Mouse (Mus musculus): Measurements from ENCODE around the gene AU022252. TPM values are rescaled to one million over a fixed set of nuclear protein-coding genes. Genes with fewer than 3 reads are reported as not detected.

AU022252 gene
- total and polyA plus RNA-seq, 2 experiments from 2014 or later, result 22.7 to 23.2 TPM

DNA sequence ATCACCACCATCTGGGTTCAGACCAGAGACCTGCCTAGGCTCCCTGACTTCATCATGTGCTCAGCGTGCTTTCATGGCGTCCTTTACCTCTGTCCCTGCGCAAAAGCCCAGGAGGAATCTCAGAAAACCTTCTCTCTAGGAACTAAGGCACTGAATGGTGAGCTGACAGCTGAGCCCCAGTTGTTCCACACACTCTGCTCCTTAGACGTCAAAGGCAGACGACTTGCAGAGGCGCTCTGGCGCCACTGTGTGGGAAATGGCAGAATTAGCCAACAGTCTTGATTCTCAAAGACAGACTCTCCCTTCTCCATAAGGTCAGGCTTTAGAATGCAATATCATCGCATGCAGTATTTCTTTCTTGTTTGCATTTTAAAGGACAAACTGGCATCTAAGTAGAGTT, 27.8 kb downstream of the AU022252 start:
- Histone ChIP-seq H3K27ac (ENCODE audit: low read depth, low read length) (no peak overlapping the region), H3K4me2 (ENCODE audit: low read depth) (no peak overlapping the region), H3K9me3 (ENCODE audit: low read length) (no peaks in the 10 kb centered on the region), H3K27me3 (ENCODE audit: insufficient read depth, low read length) (no peaks in the 10 kb centered on the region), H3K4me3 (ENCODE audit: low read depth, low read length) (no peak overlapping the region), H3K9ac (no peak overlapping the region), H3K4me1 (ENCODE audit: insufficient read depth) (no peaks in the 10 kb centered on the region), H3K36me3 (ENCODE audit: insufficient read depth) (peaks cover 16% of the 10 kb centered on the region)
- DNase-seq (peak; percentile 79), ATAC-seq (peak; percentile 85)
- WGBS, result 18% methylated on average over 8 of the region's 8 CpGs
- peak; percentile 90 for TF ChIP-seq CTCF (IDR thresholded peaks at IDR 0.05; ENCODE audit: low read depth)

DNA sequence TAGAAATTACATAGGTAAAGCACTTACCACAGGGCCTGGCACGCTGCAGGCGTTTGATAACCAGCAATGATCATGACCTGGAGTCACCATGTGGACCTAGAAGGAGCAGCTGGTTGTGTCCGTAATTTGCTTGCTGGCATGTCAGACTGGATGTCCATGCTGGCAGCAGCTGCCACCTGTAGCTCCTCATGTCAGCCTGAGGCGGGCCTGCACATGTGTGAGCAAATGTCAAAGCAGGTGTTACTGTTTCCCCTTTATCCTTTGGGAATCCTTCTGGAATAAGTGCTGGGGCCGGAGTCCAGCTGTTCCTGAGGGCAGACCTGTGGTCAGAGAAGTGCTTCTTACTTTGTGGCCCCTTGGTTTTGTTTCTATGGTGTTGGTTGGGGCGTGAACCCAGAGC, 34.4 kb downstream of the AU022252 start:
- H3K9ac ChIP-seq, result no peak overlapping the region
- no peak overlapping the region for H3K27ac ChIP-seq (ENCODE audit: low read depth, low read length)
- H3K9me3 ChIP-seq (ENCODE audit: low read length), result no peaks in the 10 kb centered on the region
- ATAC-seq (no peak), DNase-seq (no peak)
- H3K4me3 ChIP-seq (ENCODE audit: low read depth, low read length), result no peak overlapping the region
- H3K36me3 ChIP-seq (ENCODE audit: insufficient read depth), result peaks cover 16% of the 10 kb centered on the region
- H3K4me2 ChIP-seq (ENCODE audit: low read depth), result no peak overlapping the region
- no peaks in the 10 kb centered on the region for H3K27me3 ChIP-seq (ENCODE audit: insufficient read depth, low read length)
- peaks cover 14% of the 10 kb centered on the region for H3K4me1 ChIP-seq (ENCODE audit: insufficient read depth)
- 86% methylated on average over 6 of the region's 6 CpGs for WGBS
- no peak for TF ChIP-seq CTCF (IDR thresholded peaks at IDR 0.05; ENCODE audit: low read depth)

DNA sequence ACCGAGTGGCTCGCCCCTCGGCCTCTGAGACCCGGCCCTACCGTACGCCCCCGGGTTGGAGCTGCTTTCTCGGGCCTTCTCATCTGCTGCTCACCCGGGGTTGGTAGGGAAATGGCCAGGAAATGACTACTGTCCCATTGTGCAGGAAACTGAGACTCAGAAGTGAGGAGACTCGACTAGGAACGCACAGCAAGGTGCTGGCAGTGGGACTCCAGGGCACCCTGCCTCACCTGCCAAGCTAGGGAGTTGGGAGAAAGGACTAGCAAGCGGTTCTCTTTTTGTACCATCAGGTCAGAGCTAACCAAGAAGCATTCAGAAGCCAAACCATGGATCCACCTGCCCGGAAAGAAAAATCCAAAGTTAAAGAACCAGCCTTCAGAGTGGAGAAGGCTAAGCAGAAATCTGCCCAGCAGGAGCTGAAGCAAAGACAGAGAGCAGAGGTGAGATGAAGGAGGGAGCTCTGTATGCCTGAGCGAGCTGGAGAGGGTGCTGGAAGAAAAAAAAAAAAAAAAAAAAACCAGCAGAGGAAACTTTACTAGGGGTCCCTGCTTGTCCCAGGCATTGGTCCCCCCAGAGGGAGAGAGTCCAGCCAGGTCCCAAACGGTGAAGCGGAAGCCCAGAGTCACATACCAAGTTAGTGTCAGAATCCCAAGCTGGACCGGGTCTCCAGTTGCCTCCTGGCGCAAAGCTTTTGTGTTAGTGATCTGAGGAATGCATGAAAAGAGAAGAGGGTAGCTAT, 36.8 kb downstream of the AU022252 start:
- no peak for TF ChIP-seq CTCF (IDR thresholded peaks at IDR 0.05; ENCODE audit: low read depth)
- Histone ChIP-seq H3K9ac (peak overlapping the region; percentile 94), H3K4me2 (ENCODE audit: low read depth) (peak overlapping the region; percentile 66), H3K36me3 (ENCODE audit: insufficient read depth) (peaks cover 3% of the 10 kb centered on the region), H3K4me3 (ENCODE audit: low read depth, low read length) (peak overlapping the region; percentile 74), H3K4me1 (ENCODE audit: insufficient read depth) (peaks cover 14% of the 10 kb centered on the region), H3K9me3 (ENCODE audit: low read length) (no peaks in the 10 kb centered on the region), H3K27ac (ENCODE audit: low read depth, low read length) (peak overlapping the region; percentile 81), H3K27me3 (ENCODE audit: insufficient read depth, low read length) (no peaks in the 10 kb centered on the region)
- no peak; the same call in 1 of the 2 replicates for ATAC-seq
- WGBS, result 5% methylated on average over 18 of the region's 18 CpGs
- DNase-seq, result no peak

DNA sequence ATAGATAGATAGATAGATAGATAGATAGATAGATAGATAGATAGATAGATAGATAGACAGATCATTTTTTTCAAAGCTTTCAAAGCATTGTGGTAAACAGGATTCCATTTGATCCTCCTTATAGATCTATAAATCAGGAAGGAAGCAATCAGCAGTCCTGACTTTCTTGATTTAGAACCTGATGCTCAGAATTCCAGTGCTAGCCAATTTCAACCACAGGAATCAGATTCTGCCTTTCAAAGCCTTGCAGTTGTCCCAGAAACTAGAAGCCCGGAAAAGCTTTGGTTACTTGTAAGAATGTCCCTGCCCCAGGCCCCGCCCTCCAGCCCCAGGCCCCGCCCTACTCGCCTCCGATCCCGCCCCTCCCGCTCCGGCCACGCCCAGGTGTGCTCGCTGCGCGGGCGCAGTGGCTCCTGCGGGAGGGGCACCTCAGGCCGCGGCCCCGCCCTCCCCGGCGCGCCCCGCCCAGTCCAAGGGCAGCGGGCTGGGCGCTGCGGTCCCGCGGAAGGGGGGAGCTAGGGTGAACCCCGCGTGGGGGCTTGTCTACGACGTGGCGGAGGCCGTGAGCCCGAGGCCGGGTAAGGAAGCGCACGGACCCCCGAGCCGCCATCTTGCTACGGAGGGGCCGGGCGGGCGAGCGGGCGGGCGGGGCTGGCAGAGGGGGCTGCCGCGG, 37.5 kb downstream of the AU022252 start, which contains the start of gene Svbp:
TSS of gene Svbp (plus strand) at position 398 of the 673 bp plus-strand sequence.
- Histone ChIP-seq H3K9ac (peak within 1 kb of the TSS; percentile 94), H3K27me3 (ENCODE audit: insufficient read depth, low read length) (no peaks in the 10 kb centered on the region), H3K4me1 (ENCODE audit: insufficient read depth) (peaks cover 14% of the 10 kb centered on the region), H3K4me3 (ENCODE audit: low read depth, low read length) (peak within 1 kb of the TSS; percentile 74), H3K27ac (ENCODE audit: low read depth, low read length) (peak within 1 kb of the TSS; percentile 81), H3K4me2 (ENCODE audit: low read depth) (peak within 1 kb of the TSS; percentile 66), H3K36me3 (ENCODE audit: insufficient read depth) (no peaks in the 10 kb centered on the region), H3K9me3 (ENCODE audit: low read length) (no peaks in the 10 kb centered on the region)
- WGBS, result 1% methylated on average over 42 of the region's 47 CpGs
- ATAC-seq (peak; percentile 89), DNase-seq (peak; percentile 93)
- no peak for TF ChIP-seq CTCF (IDR thresholded peaks at IDR 0.05; ENCODE audit: low read depth)

DNA sequence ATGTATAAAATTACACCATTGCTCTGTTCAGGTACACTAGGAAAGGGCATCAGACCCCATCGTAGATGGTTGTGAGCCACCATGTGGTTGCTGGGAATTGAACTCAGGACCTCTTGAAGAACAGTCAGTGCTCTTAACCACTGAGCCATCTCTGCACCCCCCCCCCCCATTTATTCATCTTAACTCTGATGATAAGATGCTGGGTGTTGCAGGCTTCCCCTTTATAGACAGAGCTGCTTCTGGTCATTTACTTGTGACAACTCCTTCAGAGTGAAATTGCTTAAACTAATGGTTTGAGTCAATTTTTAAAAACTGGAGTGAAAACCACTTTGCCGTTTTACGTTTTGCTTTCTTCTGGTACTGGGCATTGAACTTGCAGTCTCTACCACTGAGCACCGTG, 39.8 kb downstream of the AU022252 start:
- DNase-seq, result no peak
- Histone ChIP-seq H3K4me2 (ENCODE audit: low read depth) (no peak overlapping the region), H3K4me3 (ENCODE audit: low read depth, low read length) (no peak overlapping the region), H3K4me1 (ENCODE audit: insufficient read depth) (peaks cover 9% of the 10 kb centered on the region), H3K27ac (ENCODE audit: low read depth, low read length) (no peak overlapping the region), H3K36me3 (ENCODE audit: insufficient read depth) (no peaks in the 10 kb centered on the region), H3K9me3 (ENCODE audit: low read length) (no peaks in the 10 kb centered on the region), H3K9ac (no peak overlapping the region), H3K27me3 (ENCODE audit: insufficient read depth, low read length) (no peaks in the 10 kb centered on the region)
- no peak for TF ChIP-seq CTCF (IDR thresholded peaks at IDR 0.05; ENCODE audit: low read depth)
- WGBS, result 95% methylated on average over 4 of the region's 4 CpGs
- ATAC-seq, result no peak

DNA sequence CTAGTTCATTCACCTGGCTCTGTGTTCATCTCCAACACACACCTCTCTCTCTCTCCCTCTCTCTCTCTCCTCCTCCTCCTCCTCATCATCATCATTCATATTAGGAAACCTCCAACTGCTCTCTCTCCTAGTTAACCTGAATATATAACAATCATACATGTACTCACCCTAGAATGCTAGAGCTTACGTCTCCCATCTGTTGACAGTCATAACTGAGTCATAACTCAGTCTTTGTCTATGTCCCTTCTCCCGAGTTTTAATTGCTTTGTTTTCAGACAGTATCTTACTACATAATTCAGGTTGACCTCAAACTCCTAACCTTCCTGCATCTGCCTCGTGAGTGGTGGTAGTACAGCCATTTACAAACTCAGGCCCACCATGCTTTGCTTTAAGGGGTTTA, 41.2 kb downstream of the AU022252 start:
- Histone ChIP-seq H3K36me3 (ENCODE audit: insufficient read depth) (no peaks in the 10 kb centered on the region), H3K4me2 (ENCODE audit: low read depth) (no peak overlapping the region), H3K4me3 (ENCODE audit: low read depth, low read length) (no peak overlapping the region), H3K27ac (ENCODE audit: low read depth, low read length) (no peak overlapping the region), H3K4me1 (ENCODE audit: insufficient read depth) (no peaks in the 10 kb centered on the region), H3K27me3 (ENCODE audit: insufficient read depth, low read length) (no peaks in the 10 kb centered on the region), H3K9ac (no peak overlapping the region), H3K9me3 (ENCODE audit: low read length) (no peaks in the 10 kb centered on the region)
- ATAC-seq (no peak), DNase-seq (no peak)
- WGBS, result 72% methylated on average over 3 of the region's 3 CpGs
- no peak for TF ChIP-seq CTCF (IDR thresholded peaks at IDR 0.05; ENCODE audit: low read depth)

DNA sequence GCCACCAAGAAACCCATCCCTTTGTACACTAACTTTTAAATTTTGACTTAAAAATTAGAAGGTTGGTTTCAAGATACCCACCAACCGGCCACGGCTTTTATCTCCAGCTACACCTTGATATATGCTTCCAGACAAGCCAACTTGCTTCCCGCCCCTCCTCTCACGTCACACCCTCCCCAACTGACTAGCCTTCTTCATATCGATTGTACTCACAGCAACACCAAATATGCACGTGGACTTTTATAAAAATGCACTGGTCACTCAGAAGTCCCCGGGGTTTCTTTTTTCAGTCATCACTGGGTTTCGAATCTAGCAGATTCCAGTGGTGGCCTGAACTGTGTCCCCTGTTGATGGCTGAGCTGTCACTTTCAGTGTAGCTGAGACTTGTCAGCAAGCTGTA, 41.9 kb downstream of the AU022252 start:
- no peaks in the 10 kb centered on the region for H3K27me3 ChIP-seq (ENCODE audit: insufficient read depth, low read length)
- no peak for DNase-seq
- 86% methylated on average over 8 of the region's 8 CpGs for WGBS
- no peak overlapping the region for H3K4me3 ChIP-seq (ENCODE audit: low read depth, low read length)
- no peaks in the 10 kb centered on the region for H3K36me3 ChIP-seq (ENCODE audit: insufficient read depth)
- no peaks in the 10 kb centered on the region for H3K4me1 ChIP-seq (ENCODE audit: insufficient read depth)
- H3K9me3 ChIP-seq (ENCODE audit: low read length), result no peaks in the 10 kb centered on the region
- H3K9ac ChIP-seq, result no peak overlapping the region
- no peak overlapping the region for H3K27ac ChIP-seq (ENCODE audit: low read depth, low read length)
- no peak for TF ChIP-seq CTCF (IDR thresholded peaks at IDR 0.05; ENCODE audit: low read depth)
- no peak overlapping the region for H3K4me2 ChIP-seq (ENCODE audit: low read depth)
- ATAC-seq, result no peak
